Mouse (Mus musculus) liver, postnatal 0 days (tissue): ENCODE measurements at regions not wholly inside any gene's neighbourhood (a gene's known extent, or its start where the extent isn't known, plus 50 kb on each side); places are given as distances from the start of the nearest gene placed in this dataset.

Experiments used
- CTCF ChIP-seq: sonication (generic); IDR thresholded peaks from 2 replicates; pipeline ENCODE4 v1.5.1; 2016; ENCODE audit warnings: antibody characterized with exemption, low read depth
- EP300 ChIP-seq: IDR thresholded peaks from 2 replicates; pipeline ENCODE4 v1.6.1; 2016; ENCODE audit warnings: antibody characterized with exemption, low read depth, mild to moderate bottlenecking

DNA sequence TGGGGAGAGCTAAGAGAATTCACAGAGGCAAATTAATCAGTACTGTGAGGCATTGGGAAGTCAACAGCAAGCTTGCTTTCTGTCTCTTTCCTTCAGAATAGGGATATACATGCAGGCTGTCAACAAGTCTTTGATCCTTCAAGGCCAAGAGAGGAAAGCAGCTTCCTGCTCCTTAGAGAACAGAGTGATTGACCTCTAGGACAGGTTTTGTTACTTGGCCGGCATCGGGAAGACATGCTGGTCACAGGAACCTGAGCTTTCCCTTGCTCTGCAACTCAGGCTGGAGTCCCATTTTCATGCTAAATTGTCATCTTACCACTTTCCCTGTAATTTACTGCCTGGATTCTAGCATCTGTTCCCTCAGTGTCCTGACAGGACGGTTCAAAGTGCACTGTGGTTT, 1831.8 kb downstream of the Poteg start:
- TF ChIP-seq EP300 (no peak), CTCF (no peak)
